Mouse (Mus musculus) CD4-positive, CD25-positive, alpha-beta regulatory T cell, adult 9 weeks (primary cell): ENCODE measurements around the gene Trib2. TPM values are rescaled to one million over a fixed set of nuclear protein-coding genes. Genes with fewer than 3 reads are reported as not detected.

ENCODE experiments used
- polyA plus RNA-seq: library from polyadenylated mRNA; unstranded; fragments of 100-300 nt; shearing (Covaris generic); gene quantifications from one replicate; pipeline ENCODE4 v1.2.1, GENCODE M21; 2017

Trib2 gene
- polyA plus RNA-seq, result 176 TPM

GRCm38 (mm10) chr12:15816740-15817178, at the start of gene Trib2:
TSS of gene Trib2 (minus strand) at chr12:15816922.

